Mouse (Mus musculus): ENCODE results near the gene Tmem274.
"Not testable (repeated sequence)": the region's sequence is repeated elsewhere in the genome, so short reads cannot be mapped to it uniquely, and the experiment has no call there.

The Tmem274 gene

GRCm38 (mm10) chr4:149477078-149477477 is at the start of gene Tmem274:
Gene Tmem274 (plus strand): TSS chr4:149477378.
- DNase-seq = no peak

- DNase-seq = no peak
These were observed 47.6 kb upstream of the Tmem274 start for GRCm38 (mm10) chr4:149429592-149429991.

GRCm38 (mm10) chr4:149431887-149432286 is 45.3 kb upstream of the Tmem274 start:
- not testable (repeated sequence) for DNase-seq

- DNase-seq = no peak
These were observed 36.6 kb upstream of the Tmem274 start for GRCm38 (mm10) chr4:149440576-149440975.

GRCm38 (mm10) chr4:149442436-149442835 is 34.7 kb upstream of the Tmem274 start:
- no peak for DNase-seq

- no peak for DNase-seq
These were observed 32.7 kb upstream of the Tmem274 start for GRCm38 (mm10) chr4:149444465-149444864.

GRCm38 (mm10) chr4:149444964-149445701 is 32.0 kb upstream of the Tmem274 start:
- peak; percentile 83 for DNase-seq

- no peak for DNase-seq
These were observed 31.3 kb upstream of the Tmem274 start for GRCm38 (mm10) chr4:149445868-149446267.

- DNase-seq = no peak
These were observed 30.9 kb upstream of the Tmem274 start for GRCm38 (mm10) chr4:149446309-149446708.

- no peak for DNase-seq
These were observed 26.5 kb upstream of the Tmem274 start for GRCm38 (mm10) chr4:149450636-149451035.

GRCm38 (mm10) chr4:149453656-149454055 is 23.5 kb upstream of the Tmem274 start:
- DNase-seq = peak; percentile 40 to 49

GRCm38 (mm10) chr4:149454263-149454662 is 22.9 kb upstream of the Tmem274 start:
- DNase-seq = no peak

GRCm38 (mm10) chr4:149454879-149455278 is 22.3 kb upstream of the Tmem274 start, which contains the start of gene Rbp7:
Gene Rbp7 (minus strand): TSS chr4:149454978.
- DNase-seq = no peak

GRCm38 (mm10) chr4:149457163-149457562 is 20.0 kb upstream of the Tmem274 start:
- not testable (repeated sequence) for DNase-seq

- no peak for DNase-seq
These were observed 19.2 kb upstream of the Tmem274 start for GRCm38 (mm10) chr4:149457831-149458430.

GRCm38 (mm10) chr4:149458526-149458925 is 18.7 kb upstream of the Tmem274 start:
- DNase-seq = no peak

GRCm38 (mm10) chr4:149459425-149459824 is 17.8 kb upstream of the Tmem274 start:
- DNase-seq = no peak

GRCm38 (mm10) chr4:149460475-149460874 is 16.7 kb upstream of the Tmem274 start:
- not testable (repeated sequence) for DNase-seq

GRCm38 (mm10) chr4:149461579-149462304 is 15.4 kb upstream of the Tmem274 start:
- no peak for DNase-seq

GRCm38 (mm10) chr4:149462305-149462971 is 14.7 kb upstream of the Tmem274 start:
- no peak for DNase-seq

- DNase-seq = no peak
These were observed 13.7 kb upstream of the Tmem274 start for GRCm38 (mm10) chr4:149463435-149463950.

GRCm38 (mm10) chr4:149469557-149469956 is 7.6 kb upstream of the Tmem274 start:
- DNase-seq = no peak

GRCm38 (mm10) chr4:149475096-149475495 is 2.1 kb upstream of the Tmem274 start:
- no peak for DNase-seq
